Mouse (Mus musculus) thymus, adult 2 months (tissue): ENCODE results near the gene Lat2.

Experiments used
- CTCF ChIP-seq: fragments of 200-500 bp; IDR thresholded peaks from 2 replicates; pipeline ENCODE4 v1.5.1; 2012; ENCODE audit warnings: mild to moderate bottlenecking, control low read depth, low read length, moderate library complexity, borderline replicate concordance; ENCODE audit not compliant: control insufficient read depth, poor library complexity, insufficient read depth; ENCODE audit errors: extremely low read depth
- POLR2A ChIP-seq: fragments of 200-500 bp; IDR thresholded peaks from 2 replicates; pipeline ENCODE4 v1.6.1; 2012; ENCODE audit warnings: mild to moderate bottlenecking, low read length, control low read depth, moderate library complexity; ENCODE audit not compliant: control insufficient read depth, poor library complexity, insufficient read depth; ENCODE audit errors: extremely low read depth

GRCm38 (mm10) chr5:134646461-134646860 is 31.6 kb upstream of the Lat2 start:
- TF ChIP-seq POLR2A (no peak), CTCF (no peak)
